ENCODE assay signal across 17 mouse cellular contexts in genomic region chr13:89854139-89854538, GRCm38 (mm10).
"Had no signal": no experiment of that assay in that cellular context is flagged by ENCODE, and none has a peak within 500 bp of the region (broad histone marks: within the 10 kb centered on the region; RNA-seq: fewer than 3 reads in every experiment).

No protein-coding gene starts in this region.

- H3K27me3 ChIP-seq: liver, embryonic 15.5 days; lung, embryonic 15.5 days; megakaryocyte, embryonic 14.5 days; midbrain, embryonic 13.5 days; midbrain, embryonic 15.5 days; neural tube, embryonic 12.5 days; stomach, embryonic 15.5 days had no signal

- H3K36me3 ChIP-seq: liver, embryonic 15.5 days; lung, embryonic 15.5 days; midbrain, embryonic 13.5 days; midbrain, embryonic 15.5 days; neural tube, embryonic 12.5 days; stomach, embryonic 15.5 days had no signal

- H3K4me3 ChIP-seq: liver, embryonic 15.5 days; lung, embryonic 15.5 days; megakaryocyte, embryonic 14.5 days; midbrain, embryonic 13.5 days; midbrain, embryonic 15.5 days; neural tube, embryonic 12.5 days; stomach, embryonic 15.5 days had no signal

- H3K9me3 ChIP-seq: liver, embryonic 15.5 days; lung, embryonic 15.5 days; megakaryocyte, embryonic 14.5 days; midbrain, embryonic 13.5 days; midbrain, embryonic 15.5 days; neural tube, embryonic 12.5 days; stomach, embryonic 15.5 days had no signal

- H3K27ac ChIP-seq: liver, embryonic 15.5 days; lung, embryonic 15.5 days; macrophage; midbrain, embryonic 13.5 days; midbrain, embryonic 15.5 days; neural tube, embryonic 12.5 days; stomach, embryonic 15.5 days; stomach, postnatal 0 days had no signal

- H3K9ac ChIP-seq: liver, embryonic 15.5 days; liver, postnatal 0 days; lung, embryonic 15.5 days; midbrain, embryonic 13.5 days; midbrain, embryonic 15.5 days; neural tube, embryonic 12.5 days; stomach, embryonic 15.5 days had no signal

- DNase-seq: liver, postnatal 0 days; lung, postnatal 10 days; lung, postnatal 36 days; right cerebral cortex, postnatal 14 days; thymus, adult 2 months; thymus, postnatal 25 days; thymus, postnatal 4 days had no signal

- H3K4me1 ChIP-seq: liver, embryonic 15.5 days; midbrain, embryonic 13.5 days; midbrain, embryonic 15.5 days; neural tube, embryonic 12.5 days; stomach, embryonic 15.5 days had no signal

- H3K4me2 ChIP-seq: liver, embryonic 15.5 days; lung, embryonic 15.5 days; midbrain, embryonic 11.5 days; midbrain, embryonic 13.5 days; midbrain, embryonic 15.5 days; neural tube, embryonic 12.5 days; stomach, embryonic 15.5 days had no signal

- ATAC-seq: liver, postnatal 0 days; midbrain, embryonic 13.5 days; midbrain, embryonic 15.5 days had no signal
